Mouse (Mus musculus): ENCODE measurements around the gene Rin3. TPM values are rescaled to one million over a fixed set of nuclear protein-coding genes. Genes with fewer than 3 reads are reported as not detected.

Rin3 gene
- total RNA-seq, 2 experiments from 2014 or later: 4.0 to 4.5 TPM

DNA sequence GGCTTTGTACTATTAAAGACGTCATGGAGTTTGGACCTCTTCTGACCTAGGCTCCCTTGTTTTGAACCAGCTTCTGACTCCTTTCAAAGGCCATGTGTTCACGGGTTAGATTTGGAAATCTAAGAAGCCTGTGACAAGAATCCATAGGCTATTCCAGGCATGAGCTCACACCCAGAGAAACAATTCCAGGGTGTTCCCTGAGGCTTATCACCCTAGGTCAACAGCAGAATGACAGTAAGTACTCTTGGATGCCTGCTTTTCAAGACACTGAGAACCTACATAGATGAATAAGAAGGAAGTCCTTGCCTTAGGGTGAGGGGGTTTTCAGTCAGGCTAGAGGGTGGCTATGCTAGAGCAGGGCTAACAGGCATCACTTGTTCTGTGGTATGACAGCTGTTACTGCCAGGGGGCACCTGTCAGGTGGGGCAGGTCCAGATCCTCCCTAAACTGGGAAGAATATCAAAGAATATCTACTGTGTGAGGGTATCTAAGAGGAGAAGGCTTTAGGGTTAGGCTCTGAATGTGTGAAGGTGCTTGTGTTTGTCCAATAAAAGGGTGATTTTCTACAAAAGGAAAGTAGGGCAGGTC is 44.0 kb downstream of the Rin3 start:
- no peak for DNase-seq
- intact Hi-C loops (cut with DNase I): no loop called here

DNA sequence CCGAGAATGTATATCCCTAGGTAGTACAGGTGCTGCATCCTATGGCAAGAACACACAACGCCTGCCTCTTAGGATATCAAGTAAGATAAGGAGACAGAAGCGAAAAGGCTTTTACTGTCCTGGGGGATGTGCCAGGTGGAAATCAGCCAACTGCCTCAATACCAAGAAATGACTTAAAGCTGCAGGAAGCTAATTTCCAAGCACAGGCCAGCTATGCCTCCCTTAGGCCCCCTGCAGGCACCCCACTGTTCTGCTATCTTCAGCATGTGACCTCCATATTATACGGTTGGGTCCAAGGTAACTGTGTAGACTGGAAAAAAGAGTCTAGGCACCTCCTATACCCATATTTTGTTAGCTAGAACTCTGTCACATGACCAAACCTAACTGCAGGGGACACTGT is 44.7 kb downstream of the Rin3 start:
- intact Hi-C loops (cut with DNase I): no loop called here
- DNase-seq: peak; percentile 32

DNA sequence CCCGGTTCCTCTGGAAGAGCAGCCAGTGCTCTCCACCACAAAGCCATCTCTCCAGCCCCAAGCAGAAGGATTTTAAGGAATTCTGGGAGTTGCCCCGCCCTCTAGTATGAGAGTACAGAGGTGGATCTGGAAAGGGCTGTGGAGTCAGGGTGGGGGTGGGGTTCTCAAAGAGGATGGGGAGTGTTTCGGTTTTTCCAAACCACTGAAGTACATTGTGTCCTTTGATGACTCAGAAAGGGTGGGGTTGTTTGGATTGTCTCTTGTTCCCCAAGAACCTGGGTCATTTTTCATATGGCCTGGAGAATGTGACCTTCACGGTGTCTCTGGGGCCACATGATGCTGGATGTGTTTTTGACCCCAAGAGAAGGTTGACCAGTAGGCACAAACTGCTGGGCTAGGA is 45.2 kb downstream of the Rin3 start:
- DNase-seq: no peak

DNA sequence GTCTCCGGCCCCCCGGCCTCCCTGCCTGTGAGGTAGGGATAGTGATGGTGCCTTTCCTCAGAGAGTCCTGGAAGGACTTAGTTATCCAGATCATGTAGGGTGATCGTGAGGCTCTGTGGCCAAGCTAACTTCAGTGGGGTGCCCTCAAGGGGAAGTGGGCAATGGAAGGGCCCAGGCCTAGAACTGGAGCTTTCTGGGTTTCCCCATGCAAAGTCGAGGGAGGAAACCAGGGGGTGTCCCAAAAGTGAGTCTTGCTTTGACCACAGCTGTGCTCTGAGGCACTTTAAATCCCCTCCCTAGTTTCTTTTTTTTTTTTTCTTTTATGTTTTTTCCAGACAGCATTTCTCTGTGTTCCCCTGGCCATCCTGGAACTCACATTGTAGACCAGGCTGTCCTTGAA is 47.3 kb downstream of the Rin3 start:
- no peak for DNase-seq
- intact Hi-C loops (cut with DNase I): no loop called here

More for the DNA sequence above, 45.2 kb downstream of the Rin3 start:
- intact Hi-C loops (cut with DNase I): no loop called here

DNA sequence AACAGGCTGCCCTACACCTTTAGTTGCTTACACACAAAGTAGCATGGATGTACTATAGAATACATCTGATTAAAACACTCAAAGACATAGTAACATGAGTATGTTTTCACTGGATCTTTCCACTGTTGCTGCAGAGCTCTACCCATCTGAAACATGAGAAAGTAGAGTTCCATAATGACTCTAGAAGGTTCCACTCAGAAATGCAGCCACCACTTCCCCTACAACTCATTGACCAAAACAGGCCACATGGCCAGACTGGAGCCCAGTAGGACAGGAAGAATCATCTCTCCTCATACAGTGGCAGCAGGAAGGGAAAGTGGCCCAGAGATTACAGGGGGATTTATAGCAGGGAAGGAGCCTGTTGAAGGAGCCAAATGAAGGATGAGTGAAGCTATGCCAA is 47.9 kb downstream of the Rin3 start:
- DNase-seq: no peak
- intact Hi-C loops (cut with DNase I): no loop called here

DNA sequence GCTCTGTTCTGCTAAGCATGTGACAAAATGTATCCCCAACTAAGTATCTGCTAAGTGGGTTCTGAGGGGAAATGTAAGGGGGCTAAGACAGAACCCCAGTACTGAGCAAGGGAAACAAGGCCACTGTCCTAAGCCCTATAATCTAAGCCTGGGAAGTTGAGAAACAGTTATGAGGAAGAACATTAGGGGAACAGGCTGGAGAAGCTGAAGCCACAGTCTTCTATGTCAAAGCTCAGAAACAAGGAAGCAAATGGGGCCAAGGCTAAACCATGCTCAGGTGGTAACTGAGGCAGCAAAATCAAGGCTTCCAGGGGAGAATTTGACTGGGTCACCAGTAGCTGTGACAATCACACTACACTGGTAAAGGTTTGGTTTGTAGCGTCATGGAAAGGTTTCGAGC is 50.3 kb downstream of the Rin3 start:
- intact Hi-C loops (cut with DNase I): no loop called here
- no peak for DNase-seq

DNA sequence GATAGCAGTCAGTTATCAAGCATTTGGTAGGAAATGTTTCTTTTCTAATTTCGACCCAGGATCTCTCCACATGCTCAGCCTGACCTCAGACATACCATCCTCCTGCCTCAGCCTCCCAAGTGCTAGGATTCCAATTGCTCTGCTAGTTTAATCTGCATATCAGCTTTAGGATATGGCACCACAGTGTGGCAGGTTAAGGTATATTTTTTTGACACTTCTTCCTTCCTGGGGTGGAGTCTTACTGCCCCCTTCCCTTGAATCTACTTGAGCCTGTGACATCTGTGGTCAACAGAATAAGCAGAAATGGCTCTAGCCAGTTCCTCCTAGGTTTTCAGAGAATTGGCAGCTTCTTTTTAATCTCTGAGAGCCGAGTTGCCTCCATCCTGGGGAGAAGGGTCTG is 56.2 kb downstream of the Rin3 start:
- intact Hi-C loops (cut with DNase I): no loop called here
- no peak for DNase-seq

DNA sequence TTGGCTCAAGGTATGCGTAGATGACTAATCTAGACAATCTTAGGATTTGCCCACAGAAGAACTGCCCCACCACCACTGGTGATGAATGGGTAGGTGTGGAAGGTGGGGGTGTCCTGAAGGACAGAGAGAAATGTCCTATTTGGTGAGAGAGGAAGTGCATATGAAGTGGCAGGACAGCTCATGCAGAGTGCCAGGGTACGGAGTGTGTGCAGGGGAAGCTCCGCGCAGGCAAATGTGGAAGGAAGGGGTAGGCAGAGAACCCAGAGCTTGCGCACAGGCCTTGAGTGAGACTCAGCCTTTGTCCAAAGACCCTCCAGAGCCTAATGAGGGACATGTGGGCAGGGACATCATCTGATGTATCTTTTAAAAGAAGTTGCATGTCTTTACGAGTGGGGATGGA is 57.6 kb downstream of the Rin3 start:
- intact Hi-C loops (cut with DNase I): no loop called here
- DNase-seq: no peak

DNA sequence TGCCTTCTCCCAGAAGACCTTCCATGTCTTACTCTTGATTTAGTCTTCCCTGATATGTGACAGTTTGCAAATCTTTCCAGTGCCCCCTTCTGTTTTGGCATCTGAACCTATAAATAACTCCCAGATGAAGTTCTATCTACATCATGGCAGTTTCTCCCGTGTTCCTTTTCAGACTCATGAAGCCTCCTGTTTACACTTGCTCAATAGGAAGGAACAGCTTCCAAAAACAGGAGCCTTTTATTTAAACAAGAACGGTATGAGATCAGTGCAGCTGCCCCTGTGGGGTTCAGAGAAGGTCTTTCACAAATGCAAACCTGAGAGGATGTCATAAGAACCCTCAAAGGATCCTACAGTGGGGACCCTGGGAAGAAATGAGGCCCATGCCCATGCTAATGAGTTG is 59.3 kb downstream of the Rin3 start:
- DNase-seq: no peak
- intact Hi-C loops (cut with DNase I): no loop called here

DNA sequence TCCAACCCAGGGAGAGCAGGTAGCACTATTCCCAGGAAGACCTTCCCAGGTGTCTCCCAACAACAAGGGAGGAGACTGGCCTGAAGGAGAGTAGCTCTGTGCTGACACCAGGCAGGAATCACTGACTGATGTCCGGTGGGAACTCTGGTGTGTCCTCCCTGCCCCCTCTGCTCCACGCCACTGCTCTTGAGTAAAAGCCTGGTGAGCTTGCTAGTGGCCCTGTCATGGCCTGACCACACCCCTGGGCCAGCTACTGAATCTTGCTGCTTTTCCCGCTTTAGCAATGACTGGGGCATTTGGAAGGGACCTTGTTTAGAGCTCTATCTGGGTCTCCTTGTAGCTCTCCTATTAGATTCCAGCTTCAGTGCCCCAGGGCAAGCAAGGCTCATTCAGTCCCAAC is 59.8 kb downstream of the Rin3 start:
- intact Hi-C loops (cut with DNase I): no loop called here
- no peak for DNase-seq

DNA sequence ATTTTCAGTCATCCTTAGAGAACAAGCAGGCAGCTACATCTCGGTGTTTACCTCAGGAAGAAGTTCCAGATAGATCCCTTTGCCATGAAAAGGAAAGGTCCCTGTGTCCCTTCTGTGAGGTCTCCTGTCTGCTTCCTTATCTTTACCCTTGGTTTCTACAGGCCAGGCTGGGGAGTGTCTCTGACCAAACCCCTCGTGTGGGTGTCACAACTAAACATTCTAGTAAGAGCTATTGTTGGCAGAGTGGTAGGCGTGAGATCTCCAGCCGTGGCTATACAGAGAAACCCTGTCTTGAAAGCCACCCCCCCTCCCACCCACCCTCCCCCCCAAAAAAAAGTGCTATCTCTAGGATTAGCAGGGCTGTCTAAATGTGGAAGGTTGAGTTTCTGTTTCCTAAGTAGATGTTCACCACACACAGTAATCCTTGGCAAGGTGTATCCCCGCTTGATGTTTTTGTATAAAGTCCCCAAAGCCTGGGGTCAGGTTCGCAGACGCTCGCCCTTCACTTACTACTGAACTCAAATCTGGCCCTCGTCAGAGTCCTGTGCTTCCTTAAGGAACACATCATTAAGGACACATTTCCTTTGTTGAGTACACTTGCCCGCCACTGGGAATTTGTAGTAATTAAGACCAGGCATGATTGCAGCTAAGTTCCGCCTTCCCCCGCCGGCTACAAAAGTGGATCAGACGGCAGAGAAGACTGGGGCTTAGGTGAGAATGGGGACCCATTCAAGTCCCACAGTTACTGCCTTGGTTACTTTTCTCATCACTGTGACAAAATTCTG is 62.4 kb downstream of the Rin3 start:
- DNase-seq: no peak

DNA sequence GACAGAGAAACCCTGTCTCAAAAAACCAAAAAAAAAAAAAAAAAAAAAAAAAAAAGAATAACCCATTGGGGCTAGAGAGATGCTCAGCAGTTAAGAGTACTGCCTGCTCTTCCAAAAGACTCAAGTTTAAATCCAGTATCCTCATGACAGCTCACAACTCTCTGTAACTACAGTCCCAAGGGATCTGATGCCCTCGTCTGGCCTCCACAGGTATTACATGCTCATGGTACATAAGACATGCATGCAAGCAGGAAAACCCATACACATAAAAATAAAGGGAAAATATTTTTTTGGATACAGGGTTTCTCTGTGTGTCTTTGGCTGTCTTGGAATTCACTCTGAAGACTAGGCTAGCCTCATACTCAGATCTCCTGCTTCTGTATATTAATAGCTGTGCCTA is 63.7 kb downstream of the Rin3 start:
- peak; percentile 45 for DNase-seq
- intact Hi-C loops (cut with DNase I): no loop called here

More for the DNA sequence above, 62.4 kb downstream of the Rin3 start:
- intact Hi-C loops (cut with DNase I): no loop called here

DNA sequence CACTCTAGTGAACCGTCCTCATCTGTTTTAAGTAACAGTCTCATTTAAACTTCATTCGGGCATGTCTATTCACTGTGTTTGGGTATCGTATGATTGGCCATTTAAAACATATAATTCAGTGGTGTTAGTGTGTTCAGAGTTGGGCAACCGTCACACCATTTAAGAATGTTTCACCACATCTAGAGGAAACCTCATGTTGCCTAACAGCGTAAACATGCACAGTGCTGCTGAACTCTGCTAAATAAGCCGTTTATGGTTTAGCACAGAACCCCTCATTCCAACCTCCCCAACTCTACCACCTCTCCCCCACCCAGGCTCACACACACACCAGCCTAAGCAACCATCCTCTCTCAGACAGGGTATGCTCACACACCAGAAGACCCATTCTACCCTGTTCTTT is 65.6 kb downstream of the Rin3 start:
- DNase-seq: no peak
- intact Hi-C loops (cut with DNase I): no loop called here

DNA sequence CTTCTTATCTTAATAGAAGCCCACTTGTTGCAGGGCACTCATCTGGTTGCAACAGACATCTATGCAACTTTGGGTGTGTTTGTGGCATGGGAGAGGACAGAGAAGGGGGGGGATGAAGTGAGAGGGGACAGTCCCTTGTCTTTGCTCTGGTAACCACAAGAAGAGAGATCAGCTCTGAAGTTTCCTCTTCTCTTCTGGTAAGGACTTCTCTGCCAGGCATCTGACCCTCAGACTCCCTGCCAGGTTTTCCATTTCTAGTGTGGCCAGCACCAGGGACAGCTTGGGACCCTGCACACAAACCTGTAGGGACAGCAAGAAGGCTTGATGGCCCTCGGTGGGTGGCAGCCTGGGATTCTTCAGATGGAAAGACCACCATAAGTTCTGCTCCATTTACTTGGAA is 68.1 kb downstream of the Rin3 start:
- intact Hi-C loops (cut with DNase I): no loop called here

DNA sequence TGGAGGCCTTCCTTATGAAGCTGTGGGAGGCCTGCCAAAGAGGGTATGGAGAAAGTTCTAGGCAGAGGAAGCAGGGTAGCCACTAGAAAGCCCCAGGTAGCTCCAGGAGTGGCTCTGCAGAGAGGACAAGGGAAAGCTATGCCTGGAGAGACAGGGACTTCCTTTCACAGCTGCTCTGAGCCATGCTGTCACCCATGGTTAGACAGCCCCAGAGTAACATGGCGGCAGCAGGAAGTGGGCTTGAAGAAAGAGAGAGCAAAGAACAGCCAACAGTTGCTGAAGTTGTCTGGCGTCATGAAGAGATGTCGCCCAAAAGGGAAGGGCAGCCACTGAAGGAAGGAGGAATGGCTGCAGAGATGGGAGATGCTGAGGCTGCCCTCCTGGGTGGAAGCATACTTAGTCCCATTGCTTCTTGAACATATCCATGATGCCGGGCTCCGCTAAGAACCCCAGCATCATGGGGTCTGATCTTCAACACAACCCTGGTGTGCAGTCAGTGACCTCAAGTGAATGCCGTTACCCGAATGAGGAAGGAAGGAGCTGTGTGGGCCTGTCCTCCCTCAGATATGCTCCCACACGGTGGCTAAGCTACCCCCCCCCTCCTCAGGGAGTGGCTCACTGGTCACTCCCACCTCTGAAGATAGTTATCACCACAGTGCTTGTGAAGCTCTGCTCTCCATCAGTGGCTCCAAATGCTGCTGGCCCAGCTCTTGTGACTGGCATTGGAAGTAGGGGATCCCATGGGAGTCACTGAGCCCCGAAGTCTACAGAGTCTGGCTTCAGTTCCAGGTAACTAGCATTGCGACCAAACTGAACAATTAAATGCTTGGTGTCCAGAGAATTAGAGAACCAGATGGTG is 71.5 kb downstream of the Rin3 start:
- intact Hi-C loops (cut with DNase I): no loop called here
- DNase-seq: no peak

More for the DNA sequence above, 68.1 kb downstream of the Rin3 start:
- no peak for DNase-seq

DNA sequence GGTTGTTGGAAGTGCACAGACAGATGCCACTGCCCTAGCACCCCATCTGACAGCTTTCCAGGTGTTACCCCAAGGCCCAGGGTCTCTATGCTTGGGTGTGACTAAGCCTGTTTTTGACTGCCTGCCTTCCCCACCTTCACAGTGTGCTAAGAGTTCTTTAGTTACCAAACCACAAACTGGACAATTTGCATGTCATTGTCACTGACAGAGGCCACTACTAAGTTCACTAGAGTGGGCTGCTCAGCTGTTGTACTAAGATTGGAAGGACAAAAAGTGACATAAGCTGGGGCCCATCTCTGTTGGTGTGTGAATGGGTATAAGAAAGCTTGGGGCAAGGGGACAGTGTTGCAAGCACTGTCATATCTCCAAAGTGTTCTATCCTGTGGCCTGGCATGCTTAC is 72.9 kb downstream of the Rin3 start:
- DNase-seq: no peak
- intact Hi-C loops (cut with DNase I): no loop called here

DNA sequence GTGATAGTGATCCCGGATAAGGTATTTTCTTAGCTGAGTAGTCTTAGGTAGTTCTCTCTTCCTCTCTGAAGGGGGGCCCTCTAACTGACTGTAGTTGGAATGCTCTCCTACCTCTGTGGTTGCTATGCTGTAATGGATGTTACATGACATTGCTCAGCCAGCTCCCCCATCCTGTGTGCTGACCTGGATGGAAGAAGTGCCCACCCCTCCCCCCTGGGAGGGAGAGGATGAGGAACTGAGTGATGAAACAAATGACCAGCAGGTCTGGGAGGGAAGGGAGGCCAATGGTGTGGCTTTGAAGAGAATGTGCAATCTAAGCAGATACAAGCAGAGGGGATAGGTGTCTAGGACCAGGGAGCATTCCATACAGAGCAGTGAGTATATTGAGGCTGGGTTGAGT is 73.9 kb downstream of the Rin3 start:
- intact Hi-C loops (cut with DNase I): no loop called here
- DNase-seq: no peak

DNA sequence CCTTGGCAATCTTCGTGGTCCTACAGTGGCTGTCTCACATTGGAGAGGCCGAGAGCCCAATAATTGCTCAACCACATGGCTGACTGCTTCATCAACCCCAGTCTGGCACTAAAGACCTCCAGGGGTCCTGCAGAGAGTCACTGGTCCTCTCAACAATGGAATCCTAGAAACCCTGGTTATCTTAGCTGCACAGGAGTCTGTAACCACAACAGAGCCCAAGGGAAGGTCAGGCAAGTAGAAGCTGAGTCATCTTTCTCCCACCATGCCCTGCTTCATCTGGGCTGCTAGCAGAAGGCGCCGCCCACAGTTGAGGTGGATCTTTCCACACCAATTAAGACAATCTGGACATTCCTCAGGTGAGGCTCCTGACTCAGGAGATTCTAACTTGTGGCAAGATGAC is 76.5 kb downstream of the Rin3 start:
- intact Hi-C loops (cut with DNase I): no loop called here
- DNase-seq: no peak

DNA sequence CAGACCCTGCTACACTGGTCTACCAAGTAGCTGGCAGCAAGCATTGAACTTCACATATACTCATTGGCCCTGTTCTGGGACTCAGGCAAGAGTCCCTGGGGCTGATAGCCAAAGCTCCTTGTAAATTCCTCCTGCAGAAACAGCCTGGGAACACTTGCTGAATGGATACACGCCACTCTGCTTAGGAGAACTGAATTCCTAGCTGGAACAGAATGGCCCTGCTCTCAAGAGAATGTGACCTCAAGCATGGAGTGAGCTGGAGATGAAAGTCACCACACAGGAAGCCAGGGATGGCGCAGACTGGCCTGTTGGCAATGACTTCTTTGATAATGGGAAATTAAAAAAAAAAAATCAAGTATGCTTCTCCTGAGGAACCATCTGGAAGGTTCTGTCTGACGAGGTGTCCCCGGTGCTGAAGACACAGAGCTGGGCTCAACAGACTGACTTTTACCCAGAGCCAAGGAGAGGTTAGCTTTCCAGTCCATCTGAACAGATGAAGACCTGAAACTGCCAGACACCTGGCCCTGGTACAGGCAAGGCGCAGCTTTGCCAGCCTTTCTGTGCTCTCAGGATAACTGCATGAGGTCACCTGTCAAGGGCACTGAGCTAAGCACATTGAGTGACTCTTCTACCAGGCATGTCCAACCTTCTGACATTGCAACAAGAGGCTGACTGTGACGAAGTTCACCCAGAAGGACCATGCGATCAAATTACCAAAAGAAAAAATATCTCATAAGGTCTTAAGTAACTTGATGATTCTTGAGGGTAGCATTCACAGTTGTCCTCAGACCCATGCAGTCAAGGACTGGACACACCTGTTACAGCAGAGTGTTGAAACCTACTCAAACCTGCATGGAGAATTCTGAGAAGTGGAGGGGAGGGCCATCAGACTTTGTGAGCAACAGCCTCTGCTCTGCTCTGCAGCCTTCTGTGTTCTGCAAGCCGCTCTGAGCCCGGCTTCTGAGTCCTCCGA is 78.6 kb downstream of the Rin3 start:
- intact Hi-C loops (cut with DNase I): no loop called here
- DNase-seq: no peak

DNA sequence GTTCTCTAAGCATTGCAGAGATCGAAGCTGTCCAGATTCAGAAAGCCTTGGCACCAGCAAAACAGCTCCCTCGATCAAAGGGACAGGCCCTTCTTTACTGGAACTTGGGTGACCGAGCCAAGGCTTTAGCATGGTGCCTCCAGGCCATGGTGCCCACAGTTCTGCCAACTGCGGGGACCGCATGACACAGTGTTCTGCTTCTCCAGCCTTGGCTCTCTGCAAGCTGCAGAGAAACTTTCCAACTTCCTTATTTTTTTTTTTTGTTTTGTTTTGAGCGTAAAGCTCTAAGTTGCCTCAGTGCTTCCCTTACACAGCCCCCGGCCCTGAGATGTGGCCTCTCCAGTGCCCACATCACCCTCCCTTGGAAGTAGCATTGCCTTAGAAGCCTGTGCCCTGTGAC is 82.2 kb downstream of the Rin3 start:
- no peak for DNase-seq
- intact Hi-C loops (cut with DNase I): no loop called here

Measured in left cerebral cortex, postnatal 4 days (tissue).